Mouse (Mus musculus) kidney, embryonic 15.5 days (tissue): Measurements from ENCODE around the gene Dennd6a. TPM values are rescaled to one million over a fixed set of nuclear protein-coding genes. Genes with fewer than 3 reads are reported as not detected.

Experiments used
- microRNA-seq: library from miRNA; unstranded; fragments of <30 nt; microRNA quantifications from one replicate; pipeline ENCODE4, GENCODE M21; 2016
- polyA plus RNA-seq: library from polyadenylated mRNA; unstranded; fragments of >200 nt; fragmentation: Nextera tagmentation; extraction: Ambion mirVana; gene quantifications from 2 replicates; pipeline ENCODE4 v1.2.1, GENCODE M21; 2015

The Dennd6a gene
- polyA plus RNA-seq, 1 experiment from 2014 or later, result 31.7 TPM

Small RNAs within 50 kb of the gene (microRNA-seq; reads per million reads assigned to microRNA genes)
- not detected for gene Mir7672

Other genes starting within 250 kb of the Dennd6a start
- gene Slmap, start 38.9 kb upstream of the Dennd6a start, polyA plus RNA-seq, result 19.5 and 19.6 TPM in 2 replicates
- gene Arf4, start 64.2 kb downstream of the Dennd6a start, polyA plus RNA-seq, result 594 and 610 TPM in 2 replicates
- 9.7 and 9.9 TPM in 2 replicates for gene Pde12, start 96.0 kb downstream of the Dennd6a start, polyA plus RNA-seq
- 0.09 and 0.17 TPM in 2 replicates for gene Dnah12, start 119.4 kb downstream of the Dennd6a start, polyA plus RNA-seq